Mouse (Mus musculus) spleen, adult 2 months (tissue): ENCODE results near the gene Srbd1.

Experiments
- CTCF ChIP-seq: fragments of 200-500 bp; IDR thresholded peaks from 2 replicates; pipeline ENCODE4 v1.5.1; 2011; ENCODE audit warnings: mild to moderate bottlenecking, inconsistent platforms; ENCODE audit not compliant: insufficient read depth, insufficient read length, insufficient replicate concordance; ENCODE audit errors: extremely low read depth
- POLR2A ChIP-seq: fragments of 200-500 bp; IDR thresholded peaks from 2 replicates; pipeline ENCODE4 v1.6.1; 2011; ENCODE audit warnings: low read depth, low read length, inconsistent platforms

DNA sequence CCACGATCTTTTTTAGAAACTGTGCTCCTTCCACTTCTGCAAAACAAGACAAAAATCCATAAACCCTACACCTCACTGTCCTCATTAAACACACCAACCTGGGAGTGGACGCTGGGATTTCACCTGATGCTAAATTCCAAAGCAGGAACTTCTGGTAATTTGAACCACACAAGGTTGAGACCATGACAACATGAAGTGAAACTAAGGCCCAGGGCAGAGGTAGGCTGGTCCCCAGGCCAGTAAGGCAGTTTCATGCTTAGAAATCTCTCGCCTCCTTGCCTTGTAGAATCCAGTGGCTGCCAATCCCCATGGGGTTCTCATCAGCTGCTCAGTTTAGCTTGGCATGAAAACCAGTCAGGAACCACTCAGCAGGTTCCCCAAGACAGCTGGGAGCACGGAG is 158.4 kb downstream of the Srbd1 start:
- TF ChIP-seq CTCF (no peak), POLR2A (no peak)
